Mouse (Mus musculus) spleen, postnatal 4 days (tissue): ENCODE data around the gene Car6.

ENCODE experiments used
- DNase-seq, 2 experiments: peaks; one replicate each; pipeline ENCODE4 v3.0.0; 2022; ENCODE audit warnings: low spot score in 2 of 2

Car6 gene

DNA sequence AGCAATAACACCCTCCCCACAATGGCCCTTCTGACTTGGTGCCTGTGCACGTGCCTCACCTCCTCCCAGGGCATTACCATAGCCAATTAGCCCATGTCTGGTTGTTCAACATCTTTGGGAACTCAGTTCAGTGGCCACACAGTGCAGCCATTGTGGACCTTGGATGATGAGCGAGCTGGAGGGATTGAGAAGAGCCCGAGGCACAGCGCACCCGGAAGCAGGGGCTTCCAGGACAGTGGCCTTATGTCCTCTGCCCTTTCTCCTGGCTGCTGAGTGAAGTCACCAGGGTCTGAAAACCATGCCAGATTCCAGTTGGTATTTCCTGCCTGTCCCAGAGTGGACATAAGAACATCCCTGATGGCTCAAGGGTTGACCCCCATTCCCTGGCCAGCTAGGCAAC, at the start of gene Car6:
Car6 (minus strand) TSS at position 101 of the 400 bp plus-strand sequence.
- no peak for DNase-seq

DNA sequence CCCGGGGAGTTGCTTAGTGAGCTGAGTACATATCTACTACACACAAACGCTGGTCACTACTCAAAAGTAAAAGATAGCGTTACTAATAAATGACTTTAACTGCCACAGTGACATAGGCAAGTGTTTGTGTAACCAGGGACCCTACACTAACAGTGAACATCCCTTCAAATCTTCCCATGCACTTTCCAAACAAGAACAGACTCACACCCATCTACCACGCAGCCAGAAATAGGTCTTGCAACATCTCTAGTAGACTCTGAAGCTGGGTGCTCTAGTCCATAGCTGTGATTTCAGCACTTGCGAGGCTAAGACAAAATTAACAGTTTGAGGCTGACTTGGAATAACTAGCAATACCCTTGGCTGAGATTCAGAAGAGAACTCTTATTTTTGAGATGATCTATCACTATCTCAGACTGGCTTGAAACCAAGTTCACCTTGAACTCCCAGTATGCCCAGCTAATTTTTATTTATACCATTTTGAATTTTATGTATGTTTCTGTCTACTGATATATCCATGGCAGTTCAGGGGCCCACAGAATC, 48.7 kb upstream of the Car6 start:
- DNase-seq: no peak

DNA sequence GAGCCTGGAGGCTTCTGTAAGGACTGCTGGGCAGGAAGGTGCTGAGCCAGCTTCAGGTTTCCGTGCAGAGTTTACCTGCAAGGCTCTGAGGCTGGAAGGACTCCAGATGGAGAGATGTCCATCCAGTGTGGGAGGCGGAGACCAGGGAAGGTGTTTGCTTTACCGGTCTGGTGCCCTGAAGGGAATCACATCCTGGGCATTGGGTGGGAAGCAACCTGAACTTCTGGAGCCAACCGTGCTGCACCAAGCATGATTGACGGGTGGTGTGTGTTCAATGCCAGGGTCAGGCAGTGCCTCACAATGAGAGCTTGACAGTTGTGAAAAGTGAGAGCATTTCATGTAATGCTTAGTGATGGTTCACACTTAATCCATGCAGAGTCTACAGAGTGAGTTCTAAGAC, 47.8 kb upstream of the Car6 start:
- DNase-seq: no peak

DNA sequence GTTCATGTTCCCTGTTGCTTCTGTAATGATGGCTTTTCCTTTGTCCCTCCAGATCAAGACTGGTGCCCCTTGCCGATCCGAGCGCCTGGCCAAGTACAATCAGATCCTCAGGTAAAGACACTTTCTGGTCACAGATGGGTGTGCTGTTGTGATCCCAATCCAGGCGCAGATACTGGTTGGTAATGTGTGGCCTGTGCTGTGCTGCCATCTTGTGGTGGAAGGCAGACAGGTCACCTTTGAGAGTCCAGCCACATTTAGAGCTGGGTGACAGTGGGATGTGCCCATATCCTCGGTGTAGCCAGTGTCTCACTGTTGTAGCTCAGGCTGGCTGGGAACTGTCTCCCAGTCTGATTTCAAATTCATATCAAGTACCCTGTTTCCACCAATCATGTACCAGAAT, 46.9 kb upstream of the Car6 start:
- peak; percentile 61 to 82 for DNase-seq

DNA sequence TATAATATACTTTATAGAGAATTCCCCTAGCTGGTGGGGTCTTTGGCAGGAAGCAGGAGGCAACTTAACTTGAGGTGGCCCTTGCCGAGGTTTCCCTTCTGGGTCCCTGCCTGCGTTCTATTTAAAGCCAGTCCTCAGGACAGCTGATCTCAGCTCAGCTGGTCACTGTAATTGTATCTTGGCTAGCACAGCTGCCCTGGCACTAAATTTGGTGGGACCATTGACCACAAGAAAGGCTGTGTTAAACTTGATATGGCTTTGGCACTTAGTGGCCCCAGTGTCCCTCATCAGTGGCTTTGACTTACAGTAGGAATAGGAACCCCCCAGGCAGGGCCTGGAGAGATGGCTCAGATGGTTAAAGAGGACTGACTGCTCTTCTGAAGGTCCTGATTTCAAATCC, 44.7 kb upstream of the Car6 start:
- no peak for DNase-seq

DNA sequence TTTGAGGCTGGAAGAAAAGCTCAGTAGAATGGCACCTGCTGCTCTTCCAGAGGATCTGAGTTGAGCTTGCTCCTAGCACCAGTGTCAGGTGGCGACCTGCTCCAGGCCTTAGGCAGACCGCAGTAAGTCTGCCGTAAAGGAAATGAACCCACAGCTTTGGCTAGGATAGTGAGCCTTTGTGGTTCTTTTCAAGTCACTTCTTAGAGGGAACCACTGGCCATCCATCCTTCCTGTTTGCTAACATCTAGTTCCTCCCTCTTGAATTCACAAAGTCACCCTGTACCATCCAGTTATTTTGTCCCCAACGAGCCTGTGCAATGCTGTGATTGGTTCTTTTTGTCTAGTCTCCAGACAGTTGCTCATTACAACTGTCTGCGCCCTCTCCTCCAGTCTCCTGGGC, 41.6 kb upstream of the Car6 start:
- no peak for DNase-seq

DNA sequence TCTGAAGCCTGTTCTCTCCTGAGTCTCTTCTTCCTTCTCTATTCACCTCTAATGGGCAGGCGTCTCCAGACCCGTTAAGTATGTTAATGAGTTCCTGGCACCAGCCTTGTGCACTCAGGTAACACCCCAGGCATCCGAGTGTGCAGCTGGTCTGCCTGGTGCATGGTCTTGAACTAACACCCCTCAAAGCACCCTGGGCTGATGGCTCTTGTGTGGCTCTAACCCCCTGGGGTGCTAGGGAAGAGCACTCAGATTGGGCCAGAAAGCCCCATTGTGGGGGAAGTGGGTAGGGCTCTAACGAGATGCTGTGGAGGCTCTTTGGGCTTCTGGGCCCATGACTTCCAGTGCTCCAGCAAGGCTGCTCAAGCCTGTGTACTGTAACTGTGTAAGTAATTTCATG, 40.6 kb upstream of the Car6 start:
- DNase-seq: no peak

DNA sequence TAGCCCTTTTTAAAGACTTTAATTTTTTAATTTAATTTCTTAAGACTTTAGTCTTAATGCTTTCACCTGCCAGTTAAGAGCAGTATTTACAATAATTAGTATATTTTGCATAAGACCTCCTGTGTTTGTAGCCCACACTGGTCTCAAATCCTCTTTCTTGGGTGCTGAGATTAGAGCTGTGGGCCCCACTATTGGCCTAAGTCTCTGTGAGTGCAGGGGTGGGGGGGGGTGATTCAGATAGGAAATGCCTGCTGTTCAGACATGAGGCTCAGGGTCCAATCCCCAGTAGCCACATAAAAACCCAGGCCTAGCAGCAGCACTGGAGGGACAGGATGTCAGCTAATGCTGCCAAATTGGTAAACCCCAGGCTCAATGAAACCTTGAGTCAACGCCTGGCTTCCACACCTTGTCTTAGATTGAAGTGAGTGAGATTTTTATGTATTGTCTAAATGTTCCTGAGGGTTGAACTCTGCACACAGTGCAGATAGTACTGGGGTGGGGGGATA, 39.3 kb upstream of the Car6 start:
- no peak for DNase-seq

DNA sequence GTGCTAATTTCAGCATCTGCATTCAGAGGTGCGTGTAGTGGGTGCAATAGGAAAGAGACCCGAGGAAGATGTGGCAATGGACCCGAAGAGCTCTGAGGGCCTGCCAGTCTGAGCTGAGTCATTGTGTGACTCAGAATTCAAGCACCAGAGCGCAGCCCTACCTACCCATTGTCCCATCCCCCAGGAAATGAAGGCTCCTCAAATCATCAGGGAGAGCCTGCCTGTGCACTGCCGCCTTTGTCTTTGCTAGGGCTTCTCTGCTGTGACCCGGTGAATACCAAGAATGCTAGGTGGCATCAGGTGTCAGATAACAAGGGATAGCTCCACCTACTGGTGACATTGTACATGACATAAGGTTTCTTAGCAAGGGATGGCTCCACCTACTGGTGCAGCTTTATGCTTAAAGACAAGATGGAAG, 38.8 kb upstream of the Car6 start:
- DNase-seq: peak; percentile 80 to 87

DNA sequence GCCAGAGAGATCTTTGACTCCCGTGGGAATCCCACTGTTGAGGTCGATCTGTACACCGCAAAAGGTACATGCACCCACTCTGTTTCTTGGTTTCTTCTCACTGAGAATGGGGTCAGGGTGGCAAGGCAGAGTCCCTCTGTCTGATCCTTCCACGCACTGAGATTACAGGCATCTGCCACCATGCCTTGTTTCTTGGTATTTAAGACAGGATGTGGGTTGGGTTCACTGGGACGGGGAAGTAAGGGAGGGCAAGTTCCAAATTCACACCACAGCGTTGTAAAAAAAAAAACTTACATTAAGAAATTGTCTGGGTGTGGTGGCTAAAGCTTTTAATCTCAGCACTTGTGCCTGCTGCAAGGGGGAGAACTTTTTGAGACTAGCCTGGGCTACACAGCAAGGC, 38.4 kb upstream of the Car6 start:
- no peak for DNase-seq

DNA sequence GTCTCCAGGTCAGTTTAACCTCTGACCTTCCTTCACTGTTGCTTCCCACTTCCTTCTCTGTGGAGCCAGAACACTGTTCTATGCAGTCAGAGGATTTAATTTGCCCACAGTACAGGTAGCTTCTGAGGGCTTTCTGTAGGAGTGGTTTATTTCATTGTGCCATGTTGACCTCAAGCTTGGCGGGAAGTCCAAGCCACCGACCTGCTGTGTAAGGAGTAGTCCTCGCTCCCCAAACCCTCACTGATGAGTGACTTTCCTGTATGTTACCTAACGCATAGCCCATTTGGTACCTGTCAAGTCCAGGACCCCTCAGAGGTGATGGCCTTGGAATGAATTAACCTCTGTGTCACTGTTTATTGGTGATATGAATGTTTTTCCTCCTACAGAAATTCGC, 38.0 kb upstream of the Car6 start:
- DNase-seq: no peak

DNA sequence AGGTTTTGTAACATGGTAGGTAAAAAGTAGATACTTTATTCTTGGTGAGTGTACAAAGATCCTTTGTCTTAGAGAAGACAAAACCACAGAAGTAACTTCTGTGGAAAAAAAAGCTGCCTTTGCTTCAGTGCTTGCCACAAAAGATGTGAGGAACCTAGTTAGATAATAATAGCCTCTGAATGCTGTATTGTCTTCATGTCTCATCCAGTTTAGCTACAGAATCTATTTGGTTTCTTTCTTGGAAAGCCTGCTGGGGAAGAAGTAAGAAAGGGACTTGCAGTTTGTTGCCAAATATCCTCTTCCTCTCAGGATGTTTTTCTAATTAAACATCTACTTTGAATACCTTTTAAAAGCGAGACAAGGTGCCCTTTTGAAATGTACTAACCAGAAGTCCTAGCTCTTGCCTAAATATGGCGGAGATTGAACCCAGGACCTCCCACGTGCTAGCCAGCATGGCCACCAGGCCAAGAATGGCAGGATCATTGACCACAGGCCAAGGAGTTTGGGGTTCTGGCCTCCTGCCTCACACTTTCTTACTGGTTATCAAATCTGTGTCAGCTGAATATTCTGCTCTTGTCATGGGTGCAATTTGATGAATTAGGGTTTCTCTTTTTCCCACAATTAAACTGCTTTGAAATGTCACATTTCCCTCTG, 37.4 kb upstream of the Car6 start:
- DNase-seq: no peak

DNA sequence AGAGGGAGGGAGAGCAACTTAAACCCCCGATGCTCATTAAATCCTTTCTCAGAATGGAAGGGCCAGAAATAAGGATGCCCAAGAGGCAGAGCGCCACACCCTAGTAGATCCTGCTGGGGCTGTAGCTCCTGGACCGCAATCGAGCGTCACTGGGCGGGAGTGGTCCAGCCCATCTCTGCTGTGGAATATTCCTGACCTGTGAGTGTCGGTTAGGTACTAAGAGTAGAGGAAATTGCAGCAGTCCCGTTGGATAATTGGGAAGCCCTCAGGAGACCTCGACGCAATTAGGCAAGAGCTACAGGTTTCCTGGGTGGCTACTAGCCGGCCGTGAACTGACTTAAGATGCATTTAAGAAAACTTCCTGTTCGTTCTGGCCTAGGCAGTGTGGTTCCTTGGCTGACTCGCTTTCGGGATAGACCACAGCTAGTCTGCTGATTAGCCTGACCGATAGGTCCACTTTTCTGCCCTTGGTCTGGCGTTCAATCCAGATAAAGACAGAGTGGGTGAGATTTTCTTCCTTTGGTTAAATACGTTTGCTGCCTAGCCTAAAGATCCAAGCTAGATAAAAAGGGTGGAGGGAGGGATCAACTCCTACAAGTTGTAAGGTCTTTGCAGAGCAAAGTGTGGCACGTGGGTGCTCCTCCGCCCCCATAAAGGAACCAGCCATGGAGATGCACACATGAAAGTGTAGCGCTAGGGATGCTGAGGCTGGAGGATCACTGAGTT, 36.7 kb upstream of the Car6 start:
- DNase-seq: no peak

DNA sequence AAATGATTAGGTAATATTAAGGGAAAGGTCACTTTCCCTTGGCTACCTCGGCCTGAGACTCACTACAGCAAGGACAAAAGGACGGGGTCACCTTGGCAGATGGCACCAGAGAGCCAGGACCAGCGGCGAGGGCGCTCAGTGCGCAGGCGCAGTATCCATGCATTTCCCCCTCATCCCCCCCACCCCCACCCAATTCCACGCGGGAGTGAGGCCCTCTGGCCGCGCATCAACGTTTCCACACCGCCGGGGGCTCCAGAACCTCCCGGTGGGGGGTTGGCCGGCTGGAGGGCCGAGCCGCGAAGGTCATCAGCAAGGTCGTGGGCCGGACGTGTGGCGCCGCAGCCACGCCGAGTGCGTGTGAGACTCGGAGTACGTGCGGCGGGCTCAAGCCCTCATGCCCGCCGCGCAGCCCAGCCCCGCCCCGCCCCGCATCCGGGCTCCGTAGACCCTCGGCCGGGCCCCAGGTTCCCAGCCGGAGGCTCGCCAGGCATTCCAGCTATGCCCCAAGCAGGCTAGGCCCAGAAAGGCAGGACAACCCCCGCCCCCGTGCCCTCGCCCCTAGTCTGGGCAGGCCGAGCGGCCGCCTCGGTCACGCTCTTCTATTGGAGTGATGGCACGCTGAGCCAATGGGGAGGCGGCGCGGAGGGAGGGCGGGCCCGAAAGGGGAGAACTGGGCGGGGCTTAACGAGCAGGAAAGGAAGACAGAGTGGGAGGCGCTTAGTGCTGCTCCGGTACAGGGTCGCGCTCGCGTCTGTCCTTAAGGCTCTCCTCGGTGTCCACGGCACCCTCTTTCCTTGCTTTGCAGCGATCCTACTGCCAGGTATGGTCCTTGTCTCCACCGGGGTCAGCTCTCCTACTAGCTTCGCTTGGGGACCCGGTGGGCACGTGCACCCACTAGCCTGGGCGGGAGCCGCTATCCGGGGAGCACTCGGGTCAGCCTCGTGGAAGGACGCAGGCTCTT, 35.7 kb upstream of the Car6 start, which contains the start of gene Eno1:
Eno1 (plus strand) TSS at position 201 of the 961 bp plus-strand sequence.
- peak; percentile 96 to 99 for DNase-seq

DNA sequence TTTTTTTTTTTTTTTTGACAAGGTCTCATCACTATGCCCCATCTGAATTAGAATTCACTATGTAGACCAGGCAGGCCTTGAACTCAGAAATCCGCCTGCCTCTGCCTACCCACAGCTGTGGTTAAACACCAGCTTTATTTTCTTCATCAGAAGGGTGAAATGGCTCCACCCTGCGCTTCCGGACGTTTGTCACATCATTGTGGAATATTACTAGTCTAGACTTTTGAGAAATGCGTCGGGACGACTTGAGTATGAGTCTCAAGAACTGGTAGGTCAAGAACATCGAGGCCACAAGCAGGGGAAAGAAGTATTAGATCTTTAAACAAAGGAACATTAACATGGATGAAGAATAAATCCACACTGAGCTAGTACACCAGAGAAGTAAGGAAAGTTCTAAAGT, 34.9 kb upstream of the Car6 start:
- no peak for DNase-seq

DNA sequence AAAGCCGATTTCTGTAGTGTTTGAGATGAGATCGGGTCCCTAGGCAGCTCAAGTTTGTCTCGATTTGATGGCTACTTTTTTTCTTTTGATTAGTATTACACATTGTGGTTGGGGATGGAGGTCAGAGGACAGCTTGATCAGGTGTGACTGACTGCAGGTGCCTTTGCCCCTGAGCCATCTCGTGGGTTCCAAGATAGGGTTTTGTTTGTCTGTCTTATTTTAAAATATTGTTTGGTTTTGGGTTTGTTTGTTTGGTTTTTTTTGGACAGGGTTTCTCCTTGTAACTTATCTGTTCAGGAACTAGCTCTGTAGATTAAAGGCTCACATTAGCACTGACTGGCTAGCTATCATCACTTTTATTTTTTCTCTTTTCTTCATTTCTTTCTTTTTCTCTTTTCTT, 34.5 kb upstream of the Car6 start:
- DNase-seq: no peak

DNA sequence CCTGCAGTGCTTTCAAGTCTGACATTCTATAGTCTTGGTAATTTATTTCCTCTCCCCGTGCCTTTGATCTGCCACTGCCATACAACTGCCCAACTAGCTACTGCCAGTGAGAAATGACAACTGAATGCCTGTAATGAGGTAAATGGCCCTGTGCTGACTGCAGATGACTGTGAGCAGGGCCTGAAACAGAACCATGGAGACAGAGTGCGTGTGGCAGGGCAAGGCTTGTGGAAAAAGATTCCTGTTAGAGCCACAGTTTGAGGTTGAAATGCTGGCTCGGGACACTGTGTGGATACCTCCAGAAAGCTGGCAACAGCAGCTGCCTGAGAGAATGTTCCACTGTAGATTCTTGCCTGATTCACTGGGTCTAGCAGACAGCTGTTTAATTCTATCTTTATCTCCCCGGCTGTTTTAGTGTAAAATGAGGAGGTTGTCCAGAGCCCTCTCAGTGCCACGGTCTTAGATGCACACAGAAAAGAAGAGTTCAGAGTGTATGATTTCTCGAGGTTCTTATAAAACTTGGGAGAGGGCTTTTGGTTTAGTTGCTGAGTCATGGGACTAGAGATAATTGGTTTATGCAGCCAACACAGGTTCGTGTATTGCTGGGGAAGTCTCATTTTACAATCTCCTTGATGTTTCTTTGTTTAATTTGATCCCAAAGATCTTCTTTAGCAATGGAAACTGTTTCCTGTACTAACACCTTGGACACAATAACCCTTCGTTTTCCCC, 33.6 kb upstream of the Car6 start:
- DNase-seq: no peak

DNA sequence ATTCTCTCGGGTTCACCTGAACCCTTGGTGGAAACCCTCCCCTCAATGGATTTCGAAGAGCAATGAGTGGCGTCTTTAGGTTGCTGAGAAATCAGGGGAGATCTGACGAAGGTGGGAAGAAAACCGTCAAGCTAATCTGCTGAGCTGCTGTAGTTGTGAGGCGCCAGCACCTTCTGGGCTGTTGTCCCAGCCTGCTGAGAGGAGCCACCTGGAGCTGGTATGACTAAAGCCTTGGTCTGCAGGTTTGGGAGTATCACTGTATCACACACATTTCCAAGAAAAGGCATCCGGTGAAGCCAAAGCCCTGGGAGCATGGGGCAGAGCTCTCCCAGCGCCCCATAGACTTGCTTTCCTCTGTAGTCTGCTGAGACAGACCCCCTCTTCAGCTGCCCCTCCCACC, 30.7 kb upstream of the Car6 start:
- no peak for DNase-seq

DNA sequence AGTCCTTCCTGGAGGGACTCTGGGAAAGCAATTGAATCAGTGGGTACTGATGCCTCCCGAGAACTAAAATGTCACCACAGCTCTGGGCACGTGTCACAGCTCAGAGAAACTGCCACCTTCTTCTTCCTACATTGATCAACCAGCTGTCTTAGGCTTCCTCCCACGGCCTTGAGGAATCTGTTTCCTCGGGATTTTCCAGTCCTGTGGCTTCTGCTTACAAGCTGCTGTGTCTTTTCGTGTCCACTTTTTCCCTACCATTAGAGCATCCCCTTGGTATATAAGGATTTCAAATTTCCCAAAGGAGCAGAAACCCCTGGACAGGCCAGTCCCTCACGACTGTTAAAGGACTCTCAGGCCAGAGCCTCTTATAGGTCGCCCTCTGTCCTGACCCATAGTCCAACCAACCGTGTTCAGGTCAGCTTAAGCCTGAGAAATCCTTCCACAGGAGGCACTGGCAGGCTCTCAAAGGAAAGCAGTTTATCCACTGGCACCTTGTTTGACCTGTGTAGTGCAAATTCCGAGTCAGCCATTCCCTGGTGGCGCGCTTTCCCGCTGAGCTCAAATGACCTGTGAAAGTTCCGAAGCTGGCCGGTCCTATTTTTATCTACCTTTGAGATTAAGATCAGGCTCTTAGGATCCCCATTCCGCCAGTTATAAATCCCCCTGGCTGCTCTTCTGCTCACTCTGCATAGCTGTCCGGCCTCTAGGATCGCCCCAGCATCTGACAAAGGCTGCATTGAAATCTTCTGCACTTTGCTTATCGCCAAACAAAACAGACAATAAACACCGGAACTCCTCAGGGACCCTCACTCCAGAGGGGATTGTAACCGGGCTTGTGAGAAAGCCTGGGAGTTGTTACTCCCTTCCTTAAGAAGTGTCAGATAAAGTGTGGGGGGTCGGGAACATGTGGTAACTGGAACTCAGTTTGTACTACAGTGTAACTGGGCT, 29.6 kb upstream of the Car6 start:
- DNase-seq: no peak

DNA sequence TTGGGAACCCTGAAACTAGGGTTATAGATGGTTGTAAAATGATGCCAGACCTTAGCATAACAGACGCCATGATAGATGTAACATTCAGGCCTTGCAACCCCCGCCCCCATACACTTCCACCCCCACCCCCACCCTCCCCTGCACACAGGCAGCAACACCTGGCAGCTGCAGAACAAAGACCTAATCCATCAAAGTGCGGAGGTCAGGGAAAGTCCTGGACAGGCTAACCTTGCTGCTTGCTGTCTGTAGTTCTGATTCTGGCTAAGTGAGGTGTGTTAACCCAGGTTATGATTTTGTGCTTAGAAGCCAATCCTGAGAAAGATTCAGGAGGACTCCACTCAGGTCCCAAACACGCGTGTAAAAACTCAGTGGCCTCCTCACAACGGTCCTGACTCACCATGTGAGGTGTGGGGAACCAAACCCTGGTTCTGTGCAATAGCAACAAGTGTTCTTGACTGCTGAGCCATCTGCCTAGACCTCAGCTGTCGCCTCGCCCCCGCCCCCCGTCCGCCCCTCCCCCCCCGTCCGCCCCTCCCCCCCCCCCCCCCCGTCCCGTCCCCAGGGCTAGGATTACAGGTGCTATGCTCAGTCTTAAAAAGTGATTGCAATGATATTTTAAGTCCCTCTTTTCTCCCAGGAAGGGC, 28.7 kb upstream of the Car6 start:
- no peak for DNase-seq
